Mouse (Mus musculus) CD4-positive helper T cell, adult 2 months (primary cell): ENCODE measurements at regions not wholly inside any gene's neighbourhood (a gene's known extent, or its start where the extent isn't known, plus 50 kb on each side); places are given as distances from the start of the nearest gene placed in this dataset.

Experiments
- DNase-seq: peaks from one replicate; pipeline ENCODE4 v3.0.0-alpha.2; 2012; ENCODE audit warnings: low read depth, missing footprints, low spot score

DNA sequence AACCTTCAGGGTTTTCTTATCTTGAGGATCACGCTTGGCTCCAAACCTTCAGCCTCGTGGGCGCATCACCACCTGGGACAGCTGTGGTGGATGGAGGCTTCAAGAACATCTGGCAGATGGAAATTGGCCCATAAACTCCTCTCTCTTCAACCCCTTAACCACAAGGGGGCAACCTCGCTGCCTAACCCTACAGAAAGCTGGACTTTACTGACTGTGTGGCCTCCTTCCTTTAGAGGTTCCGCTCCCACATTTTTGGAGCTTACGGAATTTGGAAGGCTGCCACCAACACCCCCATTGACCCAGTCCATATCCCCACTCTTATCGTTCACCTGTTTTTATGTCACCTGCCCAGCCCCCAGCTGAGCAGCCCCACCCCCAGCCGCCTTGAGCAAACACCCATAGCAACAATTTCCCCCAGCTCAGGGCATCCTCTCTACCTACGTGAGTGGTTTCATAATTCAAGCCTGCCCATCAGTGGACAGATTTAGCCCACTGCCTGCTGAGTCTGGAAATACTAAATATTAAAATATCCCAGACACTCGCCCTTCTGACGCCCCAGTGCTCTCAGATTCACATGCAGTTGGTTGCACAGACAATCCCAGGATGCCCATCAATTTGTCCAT lies 167.0 kb upstream of the Slc22a22 start:
- DNase-seq = peak; percentile 44

DNA sequence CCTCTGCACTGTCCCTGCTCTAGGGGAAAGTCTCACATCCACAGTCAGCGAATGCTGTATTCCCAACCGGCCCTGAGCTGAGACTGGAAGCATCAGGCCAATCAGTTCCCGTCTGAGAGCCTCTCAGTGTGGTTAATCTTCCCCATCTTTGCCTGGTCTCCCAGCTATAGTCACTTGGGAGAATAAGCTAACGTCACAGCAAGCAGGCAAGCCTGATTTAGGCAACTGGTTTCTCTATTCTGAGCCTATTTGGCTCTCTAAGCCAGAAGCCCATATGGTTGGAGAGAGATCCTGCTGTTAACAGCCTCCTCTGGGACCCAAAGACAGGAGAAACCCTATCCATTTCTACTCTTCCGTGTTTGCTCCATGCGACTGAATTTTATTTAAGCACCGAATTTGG lies 161.7 kb upstream of the Slc22a22 start:
- no peak for DNase-seq

DNA sequence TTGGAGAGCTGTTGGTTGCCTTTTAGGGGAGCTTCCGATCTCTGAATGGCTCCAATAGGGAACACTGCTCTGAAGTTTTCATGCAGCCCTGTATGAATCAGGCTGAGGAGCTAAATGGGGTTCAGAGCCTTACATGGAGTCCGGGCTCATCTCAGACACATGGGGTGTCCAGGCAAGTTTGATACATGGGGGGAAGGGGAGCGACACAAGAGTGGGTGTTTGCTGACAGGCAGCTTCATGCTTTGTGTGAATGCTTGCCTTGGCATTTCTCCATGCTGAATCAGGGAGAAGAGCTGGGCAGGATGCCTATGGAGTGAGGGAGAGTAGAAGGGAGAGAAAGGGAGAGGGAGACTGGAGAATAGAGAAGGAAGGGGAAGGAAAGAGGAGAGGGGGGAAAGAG lies 155.6 kb upstream of the Slc22a22 start:
- no peak for DNase-seq

DNA sequence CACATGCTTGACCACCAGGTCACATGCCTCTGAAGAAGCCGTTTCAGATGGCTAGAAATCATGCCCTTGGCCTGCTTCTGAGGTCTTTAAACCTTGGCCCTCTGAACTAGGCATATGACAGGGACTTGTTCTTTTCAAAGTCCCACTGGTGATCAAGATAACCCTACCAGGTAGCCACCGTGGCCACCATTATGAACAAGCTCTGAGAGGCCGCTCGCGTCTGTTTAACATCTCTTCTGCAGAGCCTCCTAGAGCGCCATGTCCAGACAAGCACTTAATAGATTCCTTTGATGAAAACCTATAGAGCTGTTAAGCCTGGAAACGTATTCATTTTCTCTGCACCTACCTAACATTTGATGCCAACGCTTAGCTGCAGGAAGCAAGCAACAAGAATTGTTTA lies 155.1 kb upstream of the Slc22a22 start:
- DNase-seq = no peak

DNA sequence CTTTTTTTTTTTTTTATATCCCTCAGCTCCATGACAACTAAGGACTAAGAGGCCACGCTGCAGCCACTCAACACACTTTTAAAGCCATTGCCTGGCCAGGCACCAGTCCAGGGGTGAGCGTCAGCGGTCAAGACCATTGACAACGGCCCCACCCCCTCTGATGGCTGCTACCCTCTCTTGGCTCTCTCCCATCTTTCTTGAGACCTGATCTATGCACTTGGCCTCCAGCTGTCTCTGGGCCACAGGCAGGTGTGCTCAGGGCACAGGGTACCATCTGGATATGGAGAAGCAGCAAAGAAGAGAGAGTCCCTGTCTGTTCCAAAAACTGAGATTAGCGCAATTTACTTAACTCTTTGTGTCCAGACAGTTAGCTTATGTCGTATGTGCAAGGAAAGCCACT lies 141.0 kb upstream of the Slc22a22 start:
- DNase-seq = no peak

DNA sequence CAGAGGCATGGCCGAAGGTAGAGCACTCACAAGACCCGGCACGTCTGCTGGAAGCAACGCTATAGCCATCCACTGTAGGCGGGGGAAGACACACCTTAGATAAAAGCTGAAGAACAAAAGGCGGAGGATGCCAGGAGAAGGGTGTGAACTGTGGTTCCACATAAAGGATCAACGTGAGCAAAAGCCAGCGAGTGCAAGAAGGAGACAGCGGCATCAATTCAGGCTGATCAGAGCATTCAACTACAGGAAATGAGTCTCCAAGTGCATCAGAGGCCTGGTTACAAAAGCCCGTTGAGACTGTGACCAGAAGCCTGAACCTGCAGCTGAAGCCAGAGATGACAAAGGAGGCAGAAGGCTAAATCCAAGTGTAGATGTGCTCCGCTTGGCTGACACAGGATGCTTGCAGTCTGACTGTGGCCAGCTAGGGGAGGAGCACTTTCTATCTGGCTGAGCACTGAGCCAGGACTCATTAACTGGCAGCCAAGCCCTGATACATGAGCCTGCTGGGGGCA lies 139.5 kb upstream of the Slc22a22 start:
- DNase-seq = no peak

DNA sequence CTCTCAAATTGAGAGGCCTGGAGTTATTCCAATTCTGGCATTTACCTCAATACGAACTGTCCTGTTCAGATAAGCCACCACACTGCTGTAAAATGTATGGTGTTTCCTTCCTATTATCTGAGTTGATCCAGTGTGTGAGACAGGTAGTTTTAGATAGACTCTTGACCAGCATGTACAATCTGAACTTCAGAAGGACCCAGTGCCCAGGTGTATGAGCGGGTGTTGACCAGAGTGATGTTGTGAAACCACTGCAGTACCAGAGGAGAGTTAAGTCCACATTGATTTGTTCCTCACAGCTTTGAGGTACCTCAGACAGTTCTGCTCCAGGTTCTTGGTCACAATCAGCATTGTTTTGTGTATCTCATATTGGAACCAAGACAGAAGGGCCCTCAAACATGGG lies 132.6 kb upstream of the Slc22a22 start:
- DNase-seq = no peak

DNA sequence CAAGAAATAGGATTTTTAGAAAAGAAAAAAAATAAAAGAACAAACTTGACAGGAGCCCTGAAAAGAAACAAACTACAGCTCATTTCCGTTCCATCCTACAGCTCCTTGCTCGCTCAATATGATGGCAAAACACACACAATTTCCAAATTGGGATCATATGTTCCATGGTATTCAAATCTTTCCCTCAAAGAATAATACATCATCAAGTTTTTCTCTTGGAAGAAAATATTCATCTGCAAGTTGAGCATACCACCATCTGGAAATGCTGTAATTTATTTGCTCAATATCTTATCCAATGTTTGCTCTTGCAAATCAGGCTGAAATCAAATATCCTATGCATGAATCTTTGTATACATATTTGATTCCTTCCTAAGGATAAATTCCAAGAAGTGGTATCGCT lies 131.1 kb upstream of the Slc22a22 start:
- DNase-seq = no peak

DNA sequence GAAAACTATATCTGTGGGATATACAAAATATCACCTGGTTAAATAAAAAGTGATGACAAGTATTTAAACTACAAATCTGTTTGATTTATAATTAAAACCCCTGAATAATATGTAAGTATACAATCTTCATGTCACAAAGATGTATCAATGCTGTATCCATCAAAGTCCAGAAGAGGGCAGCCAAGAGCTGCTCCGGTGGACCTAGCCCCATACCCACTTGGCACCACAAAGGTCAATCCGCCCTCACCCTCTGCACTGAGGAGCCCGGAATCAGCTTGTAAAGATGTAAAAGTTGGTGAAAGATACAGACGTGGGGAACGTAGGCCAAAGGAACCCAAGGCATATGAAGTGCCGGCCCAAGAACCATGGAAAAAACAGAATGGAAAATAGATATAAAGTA lies 123.1 kb upstream of the Slc22a22 start:
- peak; percentile 54 for DNase-seq

DNA sequence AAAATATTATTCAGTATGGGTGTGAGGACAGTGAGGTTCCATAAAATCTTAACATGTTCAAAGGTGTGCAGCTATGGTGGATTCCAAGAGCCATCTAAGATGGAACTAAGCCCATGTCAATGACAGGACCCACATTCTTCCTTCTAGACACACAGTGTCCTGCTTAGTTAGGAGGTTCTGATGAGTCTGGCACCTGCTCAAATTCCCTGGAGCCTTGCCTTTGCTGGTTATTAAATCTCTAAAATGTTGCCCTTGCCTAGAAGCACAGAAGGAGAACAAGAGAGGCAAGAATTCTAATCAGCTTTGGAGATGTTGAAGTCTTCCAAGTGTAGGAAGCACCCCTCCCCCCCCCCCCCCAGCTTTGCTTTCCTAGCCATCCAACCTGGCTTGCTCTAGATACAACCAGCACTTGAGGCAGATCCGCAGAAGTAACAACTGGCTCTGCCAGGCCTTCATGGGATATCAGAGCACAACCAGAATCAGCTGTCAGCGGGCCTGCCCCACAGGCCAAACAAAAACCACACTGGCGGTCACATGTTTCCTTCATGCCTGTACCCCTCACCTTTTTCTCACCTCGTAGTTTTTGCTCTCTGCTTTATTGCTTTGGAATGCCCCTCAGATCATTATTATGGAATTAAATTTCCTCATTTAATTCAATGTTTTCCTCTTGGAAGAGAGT lies 116.0 kb upstream of the Slc22a22 start:
- DNase-seq = no peak

DNA sequence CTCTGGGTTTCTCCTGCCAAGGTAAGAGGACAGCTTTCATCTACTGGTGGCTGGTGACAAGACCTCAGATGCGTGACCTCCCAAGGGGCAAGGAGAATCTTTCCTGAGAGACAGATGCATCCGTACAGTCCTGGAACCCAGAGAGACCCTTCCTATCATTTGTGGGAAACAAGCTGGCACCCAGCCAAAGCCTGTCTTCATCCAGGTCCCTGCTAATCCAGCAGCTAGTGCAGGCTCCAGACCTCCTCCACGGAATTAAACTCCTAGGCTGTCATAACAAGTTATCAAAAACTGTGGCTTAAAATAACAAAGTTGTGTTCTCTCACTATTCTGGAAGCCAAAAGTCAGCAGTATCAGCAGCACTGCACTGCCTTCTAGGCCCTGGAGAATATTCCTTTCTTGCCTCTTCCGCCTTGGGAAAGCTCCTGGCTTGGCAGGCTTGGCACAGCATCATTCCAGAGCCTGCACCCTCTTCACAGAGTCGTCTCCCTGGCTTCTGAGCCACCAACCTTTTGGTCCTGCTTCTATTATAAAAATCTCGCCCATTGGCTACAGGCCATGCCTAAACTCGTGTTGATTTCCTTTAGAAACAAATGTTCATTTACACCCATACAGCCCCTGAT lies 113.3 kb upstream of the Slc22a22 start:
- DNase-seq = no peak

DNA sequence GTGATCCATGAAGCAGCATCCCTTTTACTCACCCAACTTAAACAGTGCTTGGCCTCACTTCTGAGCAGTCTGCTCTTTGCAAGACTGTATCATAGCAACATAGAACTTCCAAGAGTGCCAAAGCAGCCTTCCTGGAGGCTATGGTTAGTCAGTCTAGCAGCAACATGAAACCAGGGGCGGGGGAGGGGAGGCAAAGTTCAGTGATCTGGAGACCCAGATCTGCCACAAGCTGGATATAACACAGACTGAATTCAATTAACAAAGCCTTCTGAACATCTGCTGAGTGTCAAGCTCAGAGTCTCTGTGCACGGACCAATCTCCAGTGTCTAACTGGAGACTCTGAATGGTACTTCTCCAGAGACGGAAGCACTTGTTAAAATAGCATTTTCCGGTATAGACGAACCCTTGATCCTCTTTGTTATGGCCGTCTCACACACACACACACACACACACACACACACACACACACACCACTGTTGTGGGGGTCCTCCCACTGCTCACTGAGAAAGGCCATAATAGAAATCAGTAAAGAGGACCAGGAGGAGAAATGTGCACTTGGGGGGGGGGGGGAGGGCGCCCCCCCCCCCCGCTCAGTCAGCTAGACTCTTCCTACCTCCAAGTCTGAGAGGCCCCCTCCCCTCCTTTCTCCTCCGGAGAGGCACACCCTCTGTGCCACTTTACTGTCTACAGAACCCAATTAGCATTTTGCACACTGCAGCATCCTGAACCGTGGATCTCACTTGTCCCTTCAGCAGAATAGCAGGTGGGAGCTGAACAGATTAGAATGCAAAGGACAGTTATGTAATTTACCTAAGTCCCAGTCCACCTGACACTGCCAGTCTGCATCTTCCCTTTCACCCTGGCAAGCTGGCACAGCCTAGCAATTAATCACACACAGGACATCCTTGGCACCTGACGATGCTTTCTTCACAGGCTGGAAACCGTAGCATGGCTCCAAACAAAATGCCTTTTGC lies 112.3 kb upstream of the Slc22a22 start:
- no peak for DNase-seq

DNA sequence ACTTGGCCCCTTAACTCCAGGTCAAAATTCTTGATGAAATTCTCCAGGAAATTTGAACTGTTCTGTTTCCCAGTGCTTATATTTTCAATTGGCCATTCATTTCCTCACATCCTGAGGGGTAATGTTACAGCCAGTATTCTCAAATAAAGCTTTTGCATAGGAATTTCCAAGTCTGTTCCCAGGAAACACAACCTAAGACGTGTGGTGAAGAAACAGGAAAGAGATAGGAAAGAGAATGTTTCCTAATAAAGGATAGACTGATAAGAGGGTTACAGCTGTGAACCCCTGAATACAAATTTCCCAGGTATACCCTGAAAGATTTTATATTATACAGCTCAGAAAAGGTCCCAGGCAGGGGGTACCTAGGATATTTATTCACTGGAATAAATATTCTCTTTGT lies 108.0 kb upstream of the Slc22a22 start:
- no peak for DNase-seq

DNA sequence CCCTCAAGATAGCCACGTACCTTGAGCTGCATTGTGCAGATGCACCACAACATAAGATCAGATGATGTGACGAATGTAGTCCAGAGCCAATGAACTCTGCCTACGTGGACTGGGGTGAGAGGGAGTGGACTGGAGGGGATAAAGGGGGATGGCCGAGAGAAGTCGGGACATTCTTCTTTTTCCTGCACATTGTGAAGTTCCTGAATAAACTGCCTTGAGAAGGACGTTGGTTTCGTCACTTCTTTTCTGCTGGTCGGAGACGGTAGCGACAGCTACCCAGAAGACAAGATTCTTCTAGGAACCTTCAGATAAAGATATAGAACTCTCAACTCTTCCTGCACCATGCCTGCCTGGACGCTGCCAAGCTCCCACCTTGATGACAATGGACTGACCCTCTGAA lies 107.1 kb upstream of the Slc22a22 start:
- DNase-seq = no peak

DNA sequence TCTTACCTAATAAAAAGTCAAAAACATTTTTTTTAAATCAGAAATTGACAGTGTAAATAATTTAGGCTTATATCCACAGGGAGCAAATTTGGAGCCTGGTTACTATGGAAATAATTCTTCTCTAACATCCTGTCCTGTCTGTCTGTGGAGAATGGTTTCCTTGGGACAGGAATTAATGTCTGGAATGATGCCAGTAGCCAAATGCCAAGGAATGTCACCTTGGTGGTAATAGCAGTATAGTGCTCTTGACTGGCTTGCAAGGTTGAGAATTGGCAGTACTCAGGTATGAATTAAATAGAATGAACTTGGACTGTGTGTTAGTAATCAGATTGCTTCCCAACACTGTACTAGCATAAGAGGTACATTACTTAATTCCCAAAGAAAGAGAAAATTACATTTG lies 103.8 kb upstream of the Slc22a22 start:
- no peak for DNase-seq

DNA sequence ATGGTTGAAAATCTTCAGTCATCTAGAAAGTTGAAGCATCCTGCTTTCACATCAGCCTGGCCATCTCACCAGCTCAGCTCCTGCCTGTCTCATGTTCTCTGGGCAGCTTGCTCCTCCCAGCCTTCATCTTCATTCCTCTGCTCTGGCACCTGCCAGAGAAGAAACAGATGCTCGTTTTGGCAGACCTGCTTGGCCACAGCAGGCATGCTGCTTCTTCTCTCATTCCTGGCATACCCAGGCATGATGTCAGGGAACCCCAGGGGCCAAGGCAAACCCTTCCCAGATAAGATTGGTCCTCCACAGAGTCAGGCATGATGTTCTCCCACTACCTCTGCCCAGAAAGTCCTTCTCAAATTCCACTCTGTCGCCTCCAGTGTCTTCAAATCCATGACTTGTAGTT lies 101.4 kb upstream of the Slc22a22 start:
- DNase-seq = no peak

DNA sequence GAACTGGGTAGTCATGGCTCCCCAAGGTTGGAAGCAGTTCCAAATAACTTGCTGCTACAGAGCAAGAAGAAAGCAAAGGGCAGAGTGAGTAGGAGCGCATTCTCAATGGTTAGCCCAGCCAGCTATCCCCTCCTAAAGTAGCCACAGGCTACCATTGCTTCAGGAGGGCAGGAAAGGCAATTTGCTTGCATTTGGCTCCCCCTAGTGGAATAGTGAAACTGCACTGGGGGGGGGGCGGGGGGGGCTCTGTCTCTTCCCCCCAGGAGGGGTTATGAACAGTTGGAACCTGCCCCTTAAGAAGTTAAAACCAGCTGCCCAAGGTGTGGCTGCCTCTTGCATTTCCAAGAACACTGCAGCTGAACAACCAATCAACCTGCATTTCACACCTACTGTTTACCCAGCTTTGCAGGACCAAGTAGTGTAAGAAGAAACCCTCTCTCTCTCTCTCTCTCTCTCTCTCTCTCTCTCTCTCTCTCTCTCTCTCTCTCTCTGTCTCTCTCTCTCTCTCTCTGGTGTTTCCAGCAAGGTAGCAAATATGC lies 96.7 kb upstream of the Slc22a22 start:
- DNase-seq = no peak

DNA sequence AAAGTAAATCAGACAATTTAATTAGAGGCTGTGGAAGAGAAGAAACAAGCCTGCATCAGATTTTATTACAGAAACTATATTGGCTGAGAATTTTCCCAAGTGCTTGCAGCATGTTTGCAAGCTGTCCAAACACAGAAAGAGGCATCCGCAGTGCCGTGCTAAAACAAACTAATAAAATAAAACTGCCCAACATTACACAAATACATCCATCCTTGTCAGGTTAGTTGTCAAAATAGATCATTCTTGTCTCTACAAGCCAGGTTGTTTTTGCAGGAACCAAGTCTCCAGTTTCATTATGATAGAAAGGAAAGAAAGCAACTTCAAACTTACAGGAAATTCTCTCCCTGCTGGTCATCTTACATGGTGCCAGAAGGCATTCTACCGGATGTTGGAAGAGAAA lies 95.0 kb upstream of the Slc22a22 start:
- DNase-seq = no peak

DNA sequence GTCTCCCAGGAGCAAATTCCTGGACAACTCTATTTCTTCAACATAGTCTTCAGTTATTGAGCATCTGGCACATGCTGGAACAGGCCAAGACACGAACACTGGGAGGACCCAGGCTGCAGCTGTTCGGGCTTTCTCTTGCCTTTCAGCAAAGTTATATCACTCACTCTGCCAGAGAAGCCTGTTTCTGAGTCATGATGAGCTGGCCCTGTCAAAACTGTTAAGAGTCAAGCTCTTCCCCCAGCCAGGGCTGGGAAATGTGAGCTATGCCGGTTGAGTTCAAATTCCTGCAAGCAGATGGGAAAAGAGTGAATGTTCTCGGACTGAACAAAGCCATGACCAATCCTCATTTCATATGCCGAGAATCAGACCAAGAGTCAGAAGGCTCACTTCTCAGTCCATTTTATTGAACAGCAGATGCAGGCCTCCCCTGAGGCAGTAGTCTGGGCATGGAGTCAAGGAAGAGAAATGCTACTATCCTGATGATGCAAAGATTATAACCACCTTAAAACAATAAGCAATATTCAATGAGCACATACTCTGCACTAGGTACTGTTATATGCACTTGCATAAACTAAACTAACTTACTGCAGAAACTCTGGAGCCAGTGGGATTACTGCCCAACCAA lies 90.7 kb upstream of the Slc22a22 start:
- DNase-seq = no peak

DNA sequence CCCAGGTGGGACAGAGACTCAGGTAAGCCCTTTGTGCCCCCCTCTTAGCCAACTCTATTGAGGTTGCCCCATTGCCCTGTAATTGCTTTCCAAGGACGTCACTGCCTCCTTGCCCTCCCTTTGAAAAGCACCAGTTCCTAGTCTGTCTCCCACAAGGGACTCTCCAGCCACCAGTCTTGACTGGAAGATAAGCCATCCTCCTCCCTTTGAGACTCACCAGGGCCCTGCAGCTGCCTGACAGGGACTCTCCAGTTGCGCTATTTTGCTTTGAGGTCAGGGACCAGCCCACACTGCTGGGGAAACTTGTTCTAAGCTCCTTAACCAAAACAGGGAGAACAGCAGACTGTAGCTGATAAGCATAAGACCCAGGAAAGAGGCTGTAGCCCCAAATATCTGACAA lies 69.7 kb upstream of the Slc22a22 start:
- DNase-seq = no peak

DNA sequence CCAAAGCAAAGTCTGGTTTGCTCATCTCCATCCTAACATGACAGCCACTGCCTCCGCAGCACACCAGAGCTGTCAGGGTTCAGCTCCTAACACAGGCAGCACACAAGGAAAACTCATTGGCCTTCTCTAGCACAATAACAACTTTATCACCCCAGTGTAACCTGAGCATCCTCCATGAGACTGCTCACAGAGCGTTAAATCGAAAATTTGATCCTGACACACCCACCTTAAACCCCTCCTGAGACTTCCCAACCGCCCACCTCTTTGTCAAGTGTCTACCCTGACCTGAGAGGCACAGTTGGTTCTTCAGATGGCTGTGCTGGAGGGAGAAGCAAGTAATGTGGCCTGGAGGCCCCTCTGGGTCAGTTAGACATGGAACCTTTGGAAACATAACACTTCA lies 67.7 kb upstream of the Slc22a22 start:
- no peak for DNase-seq
